Mouse (Mus musculus): ENCODE results near the gene P4ha2. TPM values are rescaled to one million over a fixed set of nuclear protein-coding genes. Genes with fewer than 3 reads are reported as not detected.

P4ha2 gene
- total and polyA plus RNA-seq, 2 experiments, result 2.9 to 4.4 TPM

DNA sequence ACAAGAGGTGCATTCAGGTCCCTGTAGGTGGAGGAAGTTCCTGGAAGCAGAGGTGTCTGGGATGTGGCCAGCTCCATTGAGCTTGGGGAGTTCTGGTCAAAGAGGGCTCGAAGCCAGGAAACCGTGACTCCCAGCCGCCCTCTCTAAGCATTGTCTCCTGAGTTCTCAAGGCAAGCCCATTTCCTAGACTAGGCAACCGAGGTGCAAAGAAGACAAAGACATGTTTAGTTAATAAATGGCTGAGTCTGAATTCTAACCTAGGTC lies 34.0 kb upstream of the P4ha2 start:
- no peaks in the 10 kb centered on the region for H3K79me2 ChIP-seq (ENCODE audit: control insufficient read depth, insufficient read depth, low read length)
- no peaks in the 10 kb centered on the region for H3K4me1 ChIP-seq (ENCODE audit: control insufficient read depth, insufficient read depth, low read length)
- TF ChIP-seq CTCF (IDR thresholded peaks at IDR 0.05; ENCODE audit: low read depth, low read length) (no peak), POLR2A (IDR thresholded peaks at IDR 0.05; ENCODE audit: extremely low read depth, insufficient read depth, low read length) (no peak)

DNA sequence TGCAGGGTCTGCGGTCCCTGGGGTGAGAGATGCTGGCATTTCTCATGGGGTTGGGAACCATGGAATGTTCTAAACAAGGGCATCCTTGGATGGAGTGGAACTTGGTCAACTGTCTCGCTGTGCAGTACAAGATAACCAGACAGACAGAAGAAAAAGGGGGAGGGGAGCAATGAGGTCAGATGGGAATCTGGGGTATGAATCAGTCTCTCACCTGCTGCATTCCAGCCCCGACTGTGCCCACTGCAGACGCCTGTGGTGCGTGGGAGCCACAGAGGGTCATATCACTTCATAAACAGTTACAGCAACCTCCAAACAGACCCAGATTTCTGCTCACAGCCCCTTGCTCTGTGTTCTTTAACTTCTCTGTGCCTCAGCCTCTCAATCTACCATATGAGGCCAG lies 33.5 kb upstream of the P4ha2 start:
- Histone ChIP-seq H3K36me3 (ENCODE audit: control insufficient read depth, insufficient read depth, low read length) (no peaks in the 10 kb centered on the region), H3K27me3 (ENCODE audit: control insufficient read depth, insufficient read depth, low read length) (no peaks in the 10 kb centered on the region; the same call in 1 of the 2 replicates), H3K9ac (ENCODE audit: low read depth, low read length) (no peak overlapping the region), H3K4me1 (ENCODE audit: control insufficient read depth, insufficient read depth, low read length) (no peaks in the 10 kb centered on the region), H3K79me2 (ENCODE audit: control insufficient read depth, insufficient read depth, low read length) (no peaks in the 10 kb centered on the region), H3K27ac (replicated peaks; ENCODE audit: insufficient read depth, low read depth, low read length) (no peak overlapping the region), H3K4me3 (ENCODE audit: insufficient read depth, low read depth, low read length) (no peak overlapping the region)
- DNase-seq (ENCODE audit: extremely low read depth, low read depth, low spot score), result no peak
- TF ChIP-seq POLR2A (IDR thresholded peaks at IDR 0.05; ENCODE audit: extremely low read depth, insufficient read depth, low read length) (no peak), CTCF (IDR thresholded peaks at IDR 0.05; ENCODE audit: low read depth, low read length) (no peak)
- 85% methylated on average over 5 of the region's 5 CpGs for WGBS

More for the DNA sequence above, 34.0 kb upstream of the P4ha2 start:
- Histone ChIP-seq H3K9ac (ENCODE audit: low read depth, low read length) (no peak overlapping the region), H3K4me3 (ENCODE audit: insufficient read depth, low read depth, low read length) (no peak overlapping the region), H3K27me3 (ENCODE audit: control insufficient read depth, insufficient read depth, low read length) (no peaks in the 10 kb centered on the region; the same call in 1 of the 2 replicates), H3K27ac (replicated peaks; ENCODE audit: insufficient read depth, low read depth, low read length) (no peak overlapping the region), H3K36me3 (ENCODE audit: control insufficient read depth, insufficient read depth, low read length) (no peaks in the 10 kb centered on the region)
- WGBS, result 85% methylated on average over 4 of the region's 4 CpGs
- no peak for DNase-seq (ENCODE audit: extremely low read depth, low read depth, low spot score)

DNA sequence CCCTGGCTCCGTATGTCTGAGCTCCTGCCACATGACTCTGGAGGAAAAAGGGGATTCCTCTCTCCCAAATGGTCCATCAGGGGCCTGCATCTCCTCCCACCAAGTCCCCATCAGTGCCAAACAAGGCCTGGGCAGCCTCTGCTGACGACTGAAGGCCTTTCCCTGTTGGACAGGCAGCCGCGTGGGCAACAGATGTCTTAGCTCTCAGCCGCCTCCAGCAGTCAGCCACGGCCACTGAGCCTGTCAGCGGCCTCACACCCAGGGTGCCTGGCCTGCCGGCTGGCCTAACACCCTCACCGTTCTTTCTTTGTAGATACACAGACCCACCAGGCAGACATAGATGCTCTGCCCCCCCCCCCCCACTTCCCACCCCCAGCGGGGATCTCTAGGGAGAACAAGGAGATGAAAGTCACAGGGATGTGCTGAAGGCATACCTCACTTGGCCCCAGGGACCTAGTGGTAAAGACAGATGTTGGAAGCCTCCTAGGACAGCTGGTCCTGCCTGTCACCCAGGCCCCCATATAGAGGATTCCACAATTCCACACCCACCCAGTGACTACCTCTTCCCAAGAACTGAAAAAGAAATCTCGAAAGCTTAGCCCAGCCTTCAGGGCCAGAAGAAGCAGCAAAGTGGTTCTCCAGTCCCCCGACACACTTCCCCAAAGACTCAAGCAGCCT lies 32.4 kb upstream of the P4ha2 start:
- no peak overlapping the region for H3K4me3 ChIP-seq (ENCODE audit: insufficient read depth, low read depth, low read length)
- H3K27ac ChIP-seq (replicated peaks; ENCODE audit: insufficient read depth, low read depth, low read length), result no peak overlapping the region

DNA sequence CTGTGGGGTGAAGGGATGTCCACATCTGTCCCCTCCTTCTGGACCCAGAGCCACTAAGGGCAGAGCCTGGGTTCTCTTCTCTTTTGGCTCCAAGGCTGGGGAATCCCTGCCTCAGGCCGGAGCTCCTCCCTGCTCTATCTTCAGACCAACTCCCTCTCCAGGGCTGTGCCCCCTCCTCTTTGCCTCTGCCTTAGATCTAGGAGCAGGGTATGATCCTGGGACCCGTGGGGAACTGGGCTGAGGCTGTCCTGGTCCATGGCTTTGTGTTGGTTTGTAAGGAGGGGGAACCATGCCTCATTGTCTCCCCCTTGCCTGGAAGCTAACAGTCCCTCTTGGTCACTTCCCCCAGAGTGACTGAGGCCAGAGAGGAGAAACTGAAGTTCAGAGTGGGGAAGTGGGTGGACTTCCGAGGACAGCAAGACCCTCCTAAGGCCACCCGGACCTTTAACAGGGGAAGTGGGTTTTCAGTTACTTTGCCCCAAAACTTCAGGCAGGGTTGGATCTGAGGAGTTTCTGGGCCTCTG lies 31.8 kb upstream of the P4ha2 start:
- Histone ChIP-seq H3K79me2 (ENCODE audit: control insufficient read depth, insufficient read depth, low read length) (no peaks in the 10 kb centered on the region), H3K9ac (ENCODE audit: low read depth, low read length) (no peak overlapping the region; the same call in 1 of the 2 replicates), H3K27ac (replicated peaks; ENCODE audit: insufficient read depth, low read depth, low read length) (peak overlapping the region; percentile 37; the same call in 1 of the 2 replicates), H3K4me1 (ENCODE audit: control insufficient read depth, insufficient read depth, low read length) (no peaks in the 10 kb centered on the region), H3K36me3 (ENCODE audit: control insufficient read depth, insufficient read depth, low read length) (no peaks in the 10 kb centered on the region), H3K4me3 (ENCODE audit: insufficient read depth, low read depth, low read length) (no peak overlapping the region), H3K27me3 (ENCODE audit: control insufficient read depth, insufficient read depth, low read length) (no peaks in the 10 kb centered on the region; the same call in 1 of the 2 replicates)
- peak; percentile 16 for DNase-seq (ENCODE audit: extremely low read depth, low read depth, low spot score)
- WGBS, result 61% methylated on average over 4 of the region's 4 CpGs
- no peak for TF ChIP-seq POLR2A (IDR thresholded peaks at IDR 0.05; ENCODE audit: extremely low read depth, insufficient read depth, low read length)
- TF ChIP-seq CTCF (IDR thresholded peaks at IDR 0.05; ENCODE audit: low read depth, low read length), result no peak

More for the DNA sequence above, 32.4 kb upstream of the P4ha2 start:
- no peaks in the 10 kb centered on the region for H3K4me1 ChIP-seq (ENCODE audit: control insufficient read depth, insufficient read depth, low read length)
- H3K9ac ChIP-seq (ENCODE audit: low read depth, low read length), result no peak overlapping the region
- WGBS, result 76% methylated on average over 12 of the region's 12 CpGs
- H3K36me3 ChIP-seq (ENCODE audit: control insufficient read depth, insufficient read depth, low read length), result no peaks in the 10 kb centered on the region
- H3K79me2 ChIP-seq (ENCODE audit: control insufficient read depth, insufficient read depth, low read length), result no peaks in the 10 kb centered on the region
- DNase-seq (ENCODE audit: extremely low read depth, low read depth, low spot score), result no peak
- no peaks in the 10 kb centered on the region; the same call in 1 of the 2 replicates for H3K27me3 ChIP-seq (ENCODE audit: control insufficient read depth, insufficient read depth, low read length)
- TF ChIP-seq CTCF (IDR thresholded peaks at IDR 0.05; ENCODE audit: low read depth, low read length), result no peak
- no peak for TF ChIP-seq POLR2A (IDR thresholded peaks at IDR 0.05; ENCODE audit: extremely low read depth, insufficient read depth, low read length)

DNA sequence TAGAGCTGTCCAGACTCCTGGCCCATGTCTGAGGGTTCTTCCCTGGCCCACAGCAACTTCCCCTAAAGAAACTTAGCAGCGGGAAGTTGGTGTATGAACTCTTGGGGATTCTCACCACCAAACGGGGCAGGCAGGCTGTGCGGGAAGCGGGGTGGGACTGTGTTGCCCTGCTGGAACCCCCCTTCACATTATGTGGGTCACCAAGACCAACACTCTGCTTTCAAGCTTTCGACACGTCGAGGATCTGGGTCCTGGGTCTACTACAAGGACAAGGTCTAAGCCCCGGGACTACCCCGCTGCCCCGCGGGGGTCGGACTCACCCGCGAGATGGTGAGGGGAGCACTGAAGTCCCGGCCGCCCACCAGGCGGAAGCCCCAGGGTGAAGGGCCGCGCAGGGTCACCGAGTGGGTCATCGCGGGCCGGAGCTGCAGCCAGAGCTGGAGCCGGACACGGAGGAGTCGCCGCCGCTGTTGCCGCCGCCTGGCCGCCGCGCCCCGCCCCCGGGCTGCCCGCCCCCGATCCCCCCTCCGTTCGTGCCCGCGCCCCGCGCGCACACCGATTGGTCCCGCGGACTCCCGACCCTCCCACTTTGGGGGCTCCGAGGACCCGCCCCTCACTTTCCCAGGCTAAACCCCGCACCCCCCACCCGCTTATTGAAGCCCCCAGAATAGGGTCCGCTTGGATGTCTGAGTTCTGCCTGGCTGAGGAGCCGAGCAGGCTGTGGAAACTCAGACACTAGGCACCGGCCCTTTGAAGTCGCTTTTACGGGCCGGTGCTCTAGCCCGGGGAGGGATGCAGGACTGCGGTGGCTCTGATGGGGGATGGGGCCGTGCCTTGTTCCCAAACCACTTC lies 31.1 kb upstream of the P4ha2 start, which contains the start of gene Pdlim4:
Gene Pdlim4, minus strand, starts transcription at position 495 of the 852 bp plus-strand sequence.
- 10% methylated on average over 53 of the region's 61 CpGs for WGBS
- no peaks in the 10 kb centered on the region for H3K36me3 ChIP-seq (ENCODE audit: control insufficient read depth, insufficient read depth, low read length)
- no peaks in the 10 kb centered on the region for H3K79me2 ChIP-seq (ENCODE audit: control insufficient read depth, insufficient read depth, low read length)
- no peaks in the 10 kb centered on the region for H3K4me1 ChIP-seq (ENCODE audit: control insufficient read depth, insufficient read depth, low read length)
- no peaks in the 10 kb centered on the region; the same call in 1 of the 2 replicates for H3K27me3 ChIP-seq (ENCODE audit: control insufficient read depth, insufficient read depth, low read length)
- H3K27ac ChIP-seq (replicated peaks; ENCODE audit: insufficient read depth, low read depth, low read length), result peak within 1 kb of the TSS; percentile 37
- TF ChIP-seq CTCF (IDR thresholded peaks at IDR 0.05; ENCODE audit: low read depth, low read length) (no peak), POLR2A (IDR thresholded peaks at IDR 0.05; ENCODE audit: extremely low read depth, insufficient read depth, low read length) (no peak)
- no peak for DNase-seq (ENCODE audit: extremely low read depth, low read depth, low spot score)
- H3K4me3 ChIP-seq (ENCODE audit: insufficient read depth, low read depth, low read length), result peak within 1 kb of the TSS; percentile 57; the same call in 1 of the 2 replicates
- H3K9ac ChIP-seq (ENCODE audit: low read depth, low read length), result peak within 1 kb of the TSS; percentile 62
